Mouse (Mus musculus) midbrain, postnatal 0 days (tissue): ENCODE data around the gene Ltb4r1. TPM values are rescaled to one million over a fixed set of nuclear protein-coding genes. Genes with fewer than 3 reads are reported as not detected.
"Not testable (repeated sequence)": the region's sequence is repeated elsewhere in the genome, so short reads cannot be mapped to it uniquely, and the experiment has no call there.

Experiments
- ATAC-seq: fragments of 200-750 bp; cut with Nextera tagmentation; 2 replicates; pipeline ENCODE4 v1.8.0; 2017; ENCODE audit warnings: moderate number of reproducible peaks, mild to moderate bottlenecking, moderate TSS enrichment, moderate library complexity; ENCODE audit not compliant: low FRiP score
- DNase-seq: peaks from one replicate; pipeline ENCODE4 v3.0.0-alpha.2; 2015; ENCODE audit warnings: low spot score
- H3K27ac ChIP-seq: fragments of 300-500 bp; sonication (generic); 2 replicates; pipeline ENCODE4 v1.5.1; 2014; ENCODE audit warnings: low read depth, mild to moderate bottlenecking, low read length, mixed read lengths
- H3K27me3 ChIP-seq: fragments of 300-500 bp; sonication (generic); 2 replicates; pipeline ENCODE4 v1.6.1; 2014; ENCODE audit warnings: low read length, control low read depth, mixed read lengths; ENCODE audit not compliant: insufficient read depth
- H3K36me3 ChIP-seq: fragments of 300-500 bp; sonication (generic); 2 replicates; pipeline ENCODE4 v1.6.1; 2014; ENCODE audit warnings: low read length, control low read depth, mixed read lengths; ENCODE audit not compliant: insufficient read depth
- H3K4me1 ChIP-seq: fragments of 300-500 bp; sonication (generic); 2 replicates; pipeline ENCODE4 v1.6.1; 2014; ENCODE audit warnings: mild to moderate bottlenecking, control low read depth, antibody characterized with exemption, low read length, mixed read lengths; ENCODE audit not compliant: insufficient read depth
- H3K4me2 ChIP-seq: fragments of 300-500 bp; sonication (generic); 2 replicates; pipeline ENCODE4 v1.6.1; 2014; ENCODE audit warnings: low read depth, mild to moderate bottlenecking, low read length, mixed read lengths; ENCODE audit not compliant: poor library complexity, severe bottlenecking
- H3K4me3 ChIP-seq: fragments of 300-500 bp; sonication (generic); 2 replicates; pipeline ENCODE4 v1.5.1; 2014; ENCODE audit warnings: low read depth, mild to moderate bottlenecking, low read length, moderate library complexity
- H3K9ac ChIP-seq: fragments of 300-500 bp; sonication (generic); replicated peaks from 2 replicates; pipeline ENCODE4 v1.6.1; 2014; ENCODE audit warnings: mild to moderate bottlenecking, low read length, moderate library complexity, mixed read lengths; ENCODE audit not compliant: poor library complexity, severe bottlenecking
- H3K9me3 ChIP-seq: fragments of 300-500 bp; sonication (generic); 2 replicates; pipeline ENCODE4 v1.6.1; 2016; ENCODE audit warnings: low read length, control low read depth
- CTCF ChIP-seq: IDR thresholded peaks from 2 replicates; pipeline ENCODE4 v1.5.1; 2016; ENCODE audit warnings: antibody characterized with exemption, mild to moderate bottlenecking
- WGBS: fragments of 180-500 bp; shearing (Covaris S2); extraction: QIAGEN DNeasy Blood & Tissue Kit; methylation state at CpG from one replicate; pipeline ENCODE4 v1.1.7; 2014; 5-methylcytosine and 5-hydroxymethylcytosine counted together
- polyA plus RNA-seq: library from polyadenylated mRNA; unstranded; fragments of >200 nt; fragmentation: Nextera tagmentation; extraction: Ambion mirVana; gene quantifications from 2 replicates; pipeline ENCODE4 v1.2.1, GENCODE M21; 2015
- total RNA-seq: library from RNA; depleted of rRNA; stranded (reverse); fragments of >200 nt; gene quantifications from 2 replicates; pipeline ENCODE4 v1.2.3, GENCODE M21; 2014

The Ltb4r1 gene
- total and polyA plus RNA-seq, 2 experiments from 2014 or later = 0.88 to 1.1 TPM

DNA sequence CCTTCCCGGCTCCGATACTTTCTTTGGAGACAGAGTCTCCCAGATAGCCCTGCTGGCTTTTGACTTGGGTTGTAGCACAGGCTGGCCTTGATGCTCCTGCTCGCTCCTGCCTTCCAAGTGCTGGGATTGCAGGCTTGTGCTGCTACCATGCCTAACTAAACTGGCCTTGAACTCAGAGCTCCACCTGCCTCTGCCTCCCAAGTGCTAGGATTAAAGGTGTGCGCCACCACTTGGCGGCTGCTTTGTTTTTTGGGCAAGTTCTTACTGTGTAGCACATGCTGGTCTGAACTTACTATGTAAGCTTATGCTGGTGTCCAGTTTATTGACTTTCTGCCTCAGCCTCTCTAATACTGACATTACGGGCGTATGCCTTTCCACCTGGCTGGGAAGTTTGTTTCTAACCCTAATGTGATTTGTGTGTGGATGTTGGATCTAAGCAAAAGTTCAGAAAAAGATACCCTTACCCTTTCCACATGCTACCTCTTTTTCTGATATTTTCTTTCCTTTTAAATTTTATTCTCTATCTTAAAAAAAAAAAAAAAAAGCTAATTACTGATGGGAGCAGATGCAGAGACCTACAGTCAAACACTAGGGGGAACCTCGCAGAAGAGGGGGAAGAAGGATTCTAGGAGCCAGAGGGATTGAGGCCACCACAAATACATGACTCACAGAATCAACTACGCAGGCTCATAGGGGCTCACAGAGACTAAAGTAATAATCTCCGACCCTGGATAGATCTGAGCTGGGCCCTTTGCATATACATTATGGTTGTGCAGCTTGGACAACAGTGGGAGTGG is 18.5 kb upstream of the Ltb4r1 start:
- Histone ChIP-seq H3K36me3 (peaks cover 26% of the 10 kb centered on the region), H3K4me2 (0 out of 2 replicates have a peak overlapping the region, but pooled peaks have one; percentile 98), H3K4me3 (no peak overlapping the region), H3K9me3 (no peaks in the 10 kb centered on the region), H3K27me3 (no peaks in the 10 kb centered on the region), H3K9ac (no peak overlapping the region), H3K4me1 (peaks cover 14% of the 10 kb centered on the region), H3K27ac (no peak overlapping the region)
- WGBS = 94% methylated on average over 10 of the region's 10 CpGs
- no peak for DNase-seq
- TF ChIP-seq CTCF = peak; percentile 13; the same call in 1 of the 2 replicates
- no peak for ATAC-seq

GRCm38 (mm10) chr14:55757566-55757965 is 8.2 kb upstream of the Ltb4r1 start:
- peaks cover 5% of the 10 kb centered on the region; the same call in 1 of the 2 replicates for H3K27me3 ChIP-seq

DNA sequence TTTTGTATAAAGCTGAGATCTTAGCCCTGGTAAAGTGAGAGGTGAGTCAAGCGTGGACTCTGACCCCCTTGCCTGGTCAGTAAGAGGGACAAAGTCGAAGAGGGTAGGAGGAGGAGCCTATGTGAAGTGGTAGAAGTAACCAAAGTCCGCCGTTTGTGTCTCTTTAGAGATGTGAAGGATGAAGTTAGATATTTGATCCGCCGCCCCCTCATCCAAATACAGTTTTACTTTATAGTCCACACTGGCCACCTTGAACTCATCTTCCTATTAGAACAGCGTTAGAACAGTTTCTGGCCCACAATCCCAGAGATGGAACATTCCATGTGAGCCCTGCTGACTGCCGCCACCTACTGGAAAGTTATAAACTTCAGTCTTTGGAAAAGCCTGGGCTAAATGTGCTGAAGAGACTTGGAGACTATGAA is 7.4 kb upstream of the Ltb4r1 start, which contains the start of gene Cideb:
Gene Cideb (minus strand): TSS at position 96 of the 422 bp plus-strand sequence.
- Histone ChIP-seq H3K9me3 (no peaks in the 10 kb centered on the region), H3K4me2 (peak within 1 kb of the TSS; percentile 26; the same call in 1 of the 2 replicates), H3K27ac (no peak within 1 kb of the TSS), H3K36me3 (peaks cover 23% of the 10 kb centered on the region), H3K4me3 (no peak within 1 kb of the TSS), H3K4me1 (peaks cover 10% of the 10 kb centered on the region; the same call in 1 of the 2 replicates), H3K27me3 (peaks cover 5% of the 10 kb centered on the region; the same call in 1 of the 2 replicates), H3K9ac (no peak within 1 kb of the TSS)
- peak; percentile 83 for TF ChIP-seq CTCF
- peak; percentile 78 for DNase-seq
- WGBS = 18% methylated on average over 8 of the region's 8 CpGs
- ATAC-seq = no peak

More at GRCm38 (mm10) chr14:55757566-55757965, 8.2 kb upstream of the Ltb4r1 start:
- no peak overlapping the region for H3K9ac ChIP-seq
- H3K9me3 ChIP-seq = no peaks in the 10 kb centered on the region
- no peak overlapping the region for H3K4me2 ChIP-seq
- no peak for TF ChIP-seq CTCF
- no peak for ATAC-seq
- peaks cover 6% of the 10 kb centered on the region; the same call in 1 of the 2 replicates for H3K4me1 ChIP-seq
- 86% methylated on average over 6 of the region's 6 CpGs for WGBS
- H3K36me3 ChIP-seq = peaks cover 31% of the 10 kb centered on the region
- H3K27ac ChIP-seq = no peak overlapping the region
- H3K4me3 ChIP-seq = no peak overlapping the region
- no peak for DNase-seq

GRCm38 (mm10) chr14:55760156-55760555 is 5.6 kb upstream of the Ltb4r1 start:
- 0% methylated on average over 6 of the region's 6 CpGs for WGBS
- ATAC-seq = not testable (repeated sequence)

GRCm38 (mm10) chr14:55761163-55761562 is 4.6 kb upstream of the Ltb4r1 start, which contains the start of gene Ltb4r2:
Gene Ltb4r2 (plus strand): TSS chr14:55761428.
- Histone ChIP-seq H3K36me3 (peaks cover under 1% of the 10 kb centered on the region; the same call in 1 of the 2 replicates), H3K9me3 (no peaks in the 10 kb centered on the region), H3K4me2 (peak within 1 kb of the TSS; percentile 58), H3K4me3 (peak within 1 kb of the TSS; percentile 44), H3K4me1 (peaks cover 10% of the 10 kb centered on the region; the same call in 1 of the 2 replicates), H3K9ac (peak within 1 kb of the TSS; percentile 77), H3K27ac (peak within 1 kb of the TSS; percentile 71), H3K27me3 (peaks cover 15% of the 10 kb centered on the region; the same call in 1 of the 2 replicates)
- no peak for DNase-seq
- ATAC-seq = no peak
- WGBS = 83% methylated on average over 6 of the region's 6 CpGs
- TF ChIP-seq CTCF = no peak

More at GRCm38 (mm10) chr14:55760156-55760555, 5.6 kb upstream of the Ltb4r1 start:
- H3K9ac ChIP-seq, H3K27ac ChIP-seq, H3K9me3 ChIP-seq, H3K36me3 ChIP-seq, H3K4me1 ChIP-seq, H3K4me3 ChIP-seq: not testable (repeated sequence)
- Histone ChIP-seq H3K27me3 (peaks cover 15% of the 10 kb centered on the region; the same call in 1 of the 2 replicates), H3K4me2 (0 out of 2 replicates have a peak overlapping the region, but pooled peaks have one; percentile 6)
- peak; percentile 76 for DNase-seq
- peak; percentile 81 for TF ChIP-seq CTCF
